Comparison of ENCODE assay signal across 8 mouse cellular contexts in the genomic region with DNA sequence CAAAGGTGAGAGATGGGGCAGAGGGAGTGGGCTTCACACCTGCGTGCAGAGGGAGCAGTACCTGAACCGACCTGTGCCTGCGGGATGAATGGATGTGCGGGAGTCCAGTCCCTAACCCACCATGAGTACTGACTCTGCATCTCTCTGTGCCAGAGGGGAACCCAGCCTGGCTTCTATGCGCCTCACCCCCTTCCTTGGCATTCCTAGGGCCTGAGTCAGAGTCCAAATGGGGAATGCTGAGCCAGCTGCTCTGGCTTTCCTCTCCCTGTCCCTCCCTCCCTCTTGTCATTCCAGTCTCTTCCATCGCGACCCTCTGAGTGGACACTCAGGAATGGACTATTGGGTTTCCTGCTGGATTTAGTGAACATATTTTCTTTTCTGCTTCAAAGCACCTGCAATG. TPM values are rescaled to one million over a fixed set of nuclear protein-coding genes. Genes with fewer than 3 reads are reported as not detected.
DNase-seq lines count a peak whose midpoint lies in the region; ATAC-seq lines count a peak whose summit lies in the region.

No protein-coding gene starts in this region.

- ATAC-seq in intestine, embryonic 15.5 days, result peak; percentile 74
- ATAC-seq in granulocyte monocyte progenitor cell, adult 5-6 weeks (replicated peaks; ENCODE audit: poor library complexity, severe bottlenecking), result no peak

- peak overlapping the region; percentile 55 for H3K4me2 ChIP-seq in intestine, embryonic 15.5 days (replicated peaks)

- no peaks in the 10 kb centered on the region for H3K36me3 ChIP-seq in intestine, embryonic 15.5 days

- H3K4me3 ChIP-seq in intestine, embryonic 15.5 days (replicated peaks), result no peak overlapping the region; the same call in 1 of the 2 replicates

- no peaks in the 10 kb centered on the region for H3K9me3 ChIP-seq in intestine, embryonic 15.5 days

- H3K27me3 ChIP-seq in intestine, embryonic 15.5 days (replicated peaks), result peaks cover 19% of the 10 kb centered on the region; the same call in 1 of the 2 replicates

- no peak overlapping the region for H3K27ac ChIP-seq in intestine, embryonic 15.5 days

- H3K4me1 ChIP-seq in intestine, embryonic 15.5 days (replicated peaks), result peaks cover 13% of the 10 kb centered on the region

- no peak overlapping the region for H3K9ac ChIP-seq in intestine, embryonic 15.5 days

- WGBS in intestine, embryonic 15.5 days, result 54% methylated on average over 7 of the region's 7 CpGs

- DNase-seq in embryo, embryonic 10 days (ENCODE audit: low spot score), result peak; percentile 34
- no peak for DNase-seq in embryo, embryonic 9.5 days (ENCODE audit: extremely low spot score)
- peak; percentile 83 for DNase-seq in gastrocnemius, adult 18-20 months (ENCODE audit: low spot score)
- peak; percentile 87 for DNase-seq in lung, postnatal 10 days
- no peak for DNase-seq in frontal cortex, adult 2 months (ENCODE audit: extremely low spot score in 1 of 2, low spot score in 1 of 2)
- DNase-seq in thymus, adult 18-20 months, result no peak

RNA-seq across cellular contexts. Expression of gene Prkag3, which starts 0.3 kb away (rescaled TPM):
- 100 to 1,000 TPM in 1 of 2 experiments, 10 to 100 TPM in 1; 75.0 to 102 TPM for total RNA-seq in gastrocnemius, adult 18-20 months (2021)
- 0.16 and 0.19 TPM in 2 replicates for polyA plus RNA-seq in intestine, embryonic 15.5 days (2015; fragmentation: Nextera tagmentation; extraction: Ambion mirVana)
- 0.76 and 0.88 TPM in 2 replicates for polyA plus RNA-seq in frontal cortex, adult 2 months (2012; rRNA removed)
- total RNA-seq in granulocyte monocyte progenitor cell, adult 5-6 weeks (2014; fragmentation: Nextera tagmentation), result not detected in 2 replicates
- not detected in 2 replicates for total RNA-seq in granulocyte monocyte progenitor cell, adult 5-6 weeks (2017)

RNA-seq across cellular contexts. Expression of gene Wnt6, which starts 22.4 kb away (rescaled TPM):
- under 1 TPM; 0.45 to 0.50 TPM for total RNA-seq in gastrocnemius, adult 18-20 months (2021)
- polyA plus RNA-seq in intestine, embryonic 15.5 days (2015; fragmentation: Nextera tagmentation; extraction: Ambion mirVana), result 0.18 and 0.58 TPM in 2 replicates
- 7.9 and 8.9 TPM in 2 replicates for polyA plus RNA-seq in frontal cortex, adult 2 months (2012; rRNA removed)
- not detected in 2 replicates for total RNA-seq in granulocyte monocyte progenitor cell, adult 5-6 weeks (2014; fragmentation: Nextera tagmentation)
- total RNA-seq in granulocyte monocyte progenitor cell, adult 5-6 weeks (2017), result 0.21 and 1.2 TPM in 2 replicates

RNA-seq across cellular contexts. Expression of gene Cyp27a1, which starts 35.9 kb away (rescaled TPM):
- 10 to 100 TPM; 55.7 to 57.8 TPM for total RNA-seq in gastrocnemius, adult 18-20 months (2021)
- polyA plus RNA-seq in intestine, embryonic 15.5 days (2015; fragmentation: Nextera tagmentation; extraction: Ambion mirVana), result 6.0 and 6.3 TPM in 2 replicates
- 14.1 and 14.5 TPM in 2 replicates for polyA plus RNA-seq in frontal cortex, adult 2 months (2012; rRNA removed)
- 10.1 and 13.1 TPM in 2 replicates for total RNA-seq in granulocyte monocyte progenitor cell, adult 5-6 weeks (2014; fragmentation: Nextera tagmentation)
- total RNA-seq in granulocyte monocyte progenitor cell, adult 5-6 weeks (2017), result 5.8 and 6.9 TPM in 2 replicates

RNA-seq across cellular contexts. Expression of gene Wnt10a, which starts 42.0 kb away (rescaled TPM):
- under 1 TPM; 0.11 to 0.14 TPM for total RNA-seq in gastrocnemius, adult 18-20 months (2021)
- 0.15 and 0.16 TPM in 2 replicates for polyA plus RNA-seq in intestine, embryonic 15.5 days (2015; fragmentation: Nextera tagmentation; extraction: Ambion mirVana)
- polyA plus RNA-seq in frontal cortex, adult 2 months (2012; rRNA removed), result 6.0 and 7.2 TPM in 2 replicates
- total RNA-seq in granulocyte monocyte progenitor cell, adult 5-6 weeks (2014; fragmentation: Nextera tagmentation), result not detected in 2 replicates
- not detected in 2 replicates for total RNA-seq in granulocyte monocyte progenitor cell, adult 5-6 weeks (2017)

Comparison
In these comparisons a context has a peak if more than half of its experiments do, and no peak if none do; other contexts are left out.
1. DNase-seq: peak in embryo, embryonic 10 days (single experiment), gastrocnemius, adult 18-20 months (single experiment) and lung, postnatal 10 days (single experiment); none in embryo, embryonic 9.5 days (single experiment), frontal cortex, adult 2 months (0 of 2) and thymus, adult 18-20 months (0 of 2).
2. RNA of gene Prkag3, which starts 0.3 kb away (total RNA-seq): 75.0 to 102 TPM in gastrocnemius, adult 18-20 months; not detected in granulocyte monocyte progenitor cell, adult 5-6 weeks; every median in the first group is over 10 times any median in the second.
3. RNA of gene Cyp27a1, which starts 35.9 kb away (total RNA-seq): 55.7 to 57.8 TPM in gastrocnemius, adult 18-20 months; 5.8 to 13.1 TPM in granulocyte monocyte progenitor cell, adult 5-6 weeks; every median in the first group is over 4 times any median in the second.